Mouse (Mus musculus) liver, embryonic 12.5 days (tissue): ENCODE results near the gene Zdhhc3. TPM values are rescaled to one million over a fixed set of nuclear protein-coding genes. Genes with fewer than 3 reads are reported as not detected.

ENCODE experiments used
- ATAC-seq: fragments of 200-750 bp; cut with Nextera tagmentation; 2 replicates; pipeline ENCODE4 v1.8.0; 2017; ENCODE audit warnings: moderate number of reproducible peaks, mild to moderate bottlenecking, moderate library complexity
- H3K27ac ChIP-seq: fragments of 300-500 bp; sonication (generic); 2 replicates; pipeline ENCODE4 v1.5.1; 2016; ENCODE audit warnings: mild to moderate bottlenecking
- H3K27me3 ChIP-seq: fragments of 300-500 bp; sonication (generic); replicated peaks from 2 replicates; pipeline ENCODE4 v1.6.1; 2016; ENCODE audit warnings: mild to moderate bottlenecking, moderate library complexity
- H3K36me3 ChIP-seq: fragments of 300-500 bp; sonication (generic); 2 replicates; pipeline ENCODE4 v1.6.1; 2016; ENCODE audit warnings: mild to moderate bottlenecking, moderate library complexity
- H3K4me1 ChIP-seq: fragments of 300-500 bp; sonication (generic); 2 replicates; pipeline ENCODE4 v1.6.1; 2016
- H3K4me2 ChIP-seq: fragments of 300-500 bp; sonication (generic); 2 replicates; pipeline ENCODE4 v1.6.1; 2016; ENCODE audit warnings: mild to moderate bottlenecking, moderate library complexity
- H3K4me3 ChIP-seq: fragments of 300-500 bp; sonication (generic); 2 replicates; pipeline ENCODE4 v1.5.1; 2016; ENCODE audit warnings: mild to moderate bottlenecking, moderate library complexity
- H3K9ac ChIP-seq: fragments of 300-500 bp; sonication (generic); 2 replicates; pipeline ENCODE4 v1.6.1; 2016; ENCODE audit warnings: mild to moderate bottlenecking, moderate library complexity
- H3K9me3 ChIP-seq: fragments of 300-500 bp; sonication (generic); replicated peaks from 2 replicates; pipeline ENCODE4 v1.6.1; 2016; ENCODE audit warnings: mild to moderate bottlenecking, moderate library complexity
- WGBS: fragments of 180-500 bp; shearing (Covaris S2); methylation state at CpG from one replicate; pipeline ENCODE4 v1.1.7; 2016; ENCODE audit not compliant: insufficient replicate concordance; 5-methylcytosine and 5-hydroxymethylcytosine counted together
- polyA plus RNA-seq: library from polyadenylated mRNA; unstranded; fragments of >200 nt; fragmentation: Nextera tagmentation; extraction: Ambion mirVana; gene quantifications from 2 replicates; pipeline ENCODE4 v1.2.1, GENCODE M21; 2016

The Zdhhc3 gene
- polyA plus RNA-seq, result 51.2 and 52.1 TPM in 2 replicates

DNA sequence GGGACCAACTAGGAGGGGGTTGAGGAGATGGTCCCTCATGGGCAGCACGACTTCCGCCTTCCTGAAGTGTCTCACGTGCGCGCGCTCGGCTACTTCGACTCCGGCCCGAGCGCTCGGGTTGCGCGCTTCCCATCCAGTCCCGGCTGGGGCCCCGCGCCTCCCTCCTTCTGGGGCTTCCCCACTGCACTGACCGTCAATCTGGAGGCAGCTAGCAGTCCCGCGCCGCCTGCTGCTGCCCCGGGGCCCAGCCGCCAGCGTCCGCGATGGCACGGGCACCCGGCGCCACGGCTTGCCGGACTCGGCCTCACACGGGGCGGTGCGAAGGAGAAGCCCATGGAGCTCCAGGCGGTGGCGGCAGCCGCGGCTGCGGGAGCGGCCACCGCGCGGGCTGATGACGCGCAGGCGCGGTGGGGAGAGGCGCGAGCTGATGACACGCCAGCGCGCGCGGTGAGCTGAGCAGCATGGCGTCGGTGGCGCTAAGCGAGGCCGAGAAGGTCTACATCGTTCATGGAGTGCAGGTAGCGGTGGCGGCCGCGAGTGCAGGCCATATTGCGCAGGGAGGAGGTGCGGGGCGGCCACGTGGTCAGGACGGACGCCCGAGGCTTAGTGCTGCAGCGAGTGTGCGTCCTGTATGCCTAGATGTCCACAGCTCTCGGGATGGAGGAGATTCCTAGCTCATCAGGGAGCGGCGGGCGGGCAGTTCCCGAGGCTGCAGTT is at the start of gene Zdhhc3, which contains the start of gene Exosc7:
Gene Zdhhc3, minus strand, starts transcription at position 401 of the 717 bp plus-strand sequence.
Gene Exosc7, plus strand, starts transcription at position 411 of the 717 bp plus-strand sequence.
- Histone ChIP-seq H3K9ac (peak within 1 kb of the TSS; percentile 92), H3K36me3 (peaks cover 37% of the 10 kb centered on the region), H3K4me3 (peak within 1 kb of the TSS; percentile 84), H3K4me1 (peaks cover 46% of the 10 kb centered on the region), H3K27ac (peak within 1 kb of the TSS; percentile 92), H3K27me3 (no peaks in the 10 kb centered on the region), H3K9me3 (no peaks in the 10 kb centered on the region), H3K4me2 (peak within 1 kb of the TSS; percentile 90)
- WGBS, result under 1% methylated on average over 74 of the region's 79 CpGs
- ATAC-seq, result peak; percentile 93

GRCm38 (mm10) chr9:123161792-123162191 is 48.8 kb upstream of the Zdhhc3 start:
- no peak overlapping the region for H3K4me2 ChIP-seq
- no peak for ATAC-seq
- no peaks in the 10 kb centered on the region; the same call in 1 of the 2 replicates for H3K27me3 ChIP-seq
- WGBS, result 56% methylated on average over 2 of the region's 2 CpGs
- peaks cover 4% of the 10 kb centered on the region for H3K4me1 ChIP-seq
- no peak overlapping the region for H3K9ac ChIP-seq
- no peak overlapping the region for H3K4me3 ChIP-seq
- H3K27ac ChIP-seq, result no peak overlapping the region
- H3K36me3 ChIP-seq, result no peaks in the 10 kb centered on the region
- H3K9me3 ChIP-seq, result no peaks in the 10 kb centered on the region

DNA sequence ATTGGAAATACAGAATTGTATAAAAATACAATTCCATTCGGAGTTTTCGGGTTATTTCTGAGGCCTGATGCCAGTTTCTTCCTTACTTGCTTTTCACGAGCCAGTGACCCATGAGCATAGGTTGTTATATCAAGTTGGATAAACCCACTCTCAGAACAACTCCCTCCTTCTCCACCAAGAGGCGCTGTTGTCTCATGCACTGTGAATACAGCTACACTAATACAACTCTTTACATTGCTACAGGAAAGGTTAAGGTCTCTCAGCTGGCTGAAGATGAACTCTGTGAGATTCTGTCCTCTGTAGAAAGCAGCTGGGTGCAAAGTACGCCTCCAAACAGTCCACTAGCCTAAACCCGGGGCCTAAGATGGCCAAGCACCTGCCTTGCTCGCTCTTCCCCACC is 46.3 kb upstream of the Zdhhc3 start:
- Histone ChIP-seq H3K4me2 (no peak overlapping the region), H3K27ac (no peak overlapping the region), H3K36me3 (no peaks in the 10 kb centered on the region), H3K9ac (no peak overlapping the region), H3K27me3 (no peaks in the 10 kb centered on the region; the same call in 1 of the 2 replicates), H3K4me1 (peaks cover 6% of the 10 kb centered on the region), H3K4me3 (no peak overlapping the region), H3K9me3 (no peaks in the 10 kb centered on the region)
- peak; percentile 18; the same call in 1 of the 2 replicates for ATAC-seq
- 45% methylated on average over 7 of the region's 7 CpGs for WGBS

DNA sequence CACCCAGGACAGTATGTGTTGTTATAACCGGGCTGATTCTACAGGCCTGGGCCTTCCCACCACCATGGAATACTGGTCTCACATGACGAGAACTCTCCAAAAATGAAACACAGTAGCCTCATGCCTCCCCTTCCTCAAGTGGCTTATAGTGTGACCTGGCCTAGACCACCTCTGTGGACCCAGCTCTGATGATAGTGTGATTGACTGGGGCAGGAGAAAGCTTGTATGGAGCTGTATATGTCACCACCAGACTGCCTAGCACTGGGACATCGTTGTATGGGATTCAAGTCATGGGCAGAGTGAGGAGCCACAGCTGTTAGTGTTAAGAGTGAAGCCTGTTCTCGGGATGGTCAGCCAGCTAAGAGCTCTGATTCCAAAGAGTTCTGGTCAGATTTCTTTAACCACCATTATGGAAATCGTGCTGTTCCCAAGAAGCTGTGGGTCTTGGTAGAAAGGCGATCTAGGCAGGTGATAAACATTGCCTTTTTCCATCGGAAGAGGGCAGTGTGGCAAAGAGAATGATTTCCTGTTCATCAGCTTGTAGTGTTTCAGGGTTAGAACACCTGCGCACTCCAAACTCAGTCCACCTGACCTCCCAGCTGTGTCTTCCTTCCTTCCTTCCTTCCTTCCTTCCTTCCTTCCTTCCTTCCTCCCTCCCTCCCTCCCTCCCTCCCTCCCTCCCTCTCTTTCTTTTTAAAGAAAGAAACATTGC is 45.3 kb upstream of the Zdhhc3 start:
- H3K4me2 ChIP-seq, result no peak overlapping the region
- H3K4me3 ChIP-seq, result no peak overlapping the region
- no peaks in the 10 kb centered on the region for H3K36me3 ChIP-seq
- H3K9ac ChIP-seq, result no peak overlapping the region
- no peak for ATAC-seq
- H3K27ac ChIP-seq, result no peak overlapping the region
- peaks cover 6% of the 10 kb centered on the region for H3K4me1 ChIP-seq
- 43% methylated on average over 8 of the region's 8 CpGs for WGBS
- H3K9me3 ChIP-seq, result no peaks in the 10 kb centered on the region
- H3K27me3 ChIP-seq, result no peaks in the 10 kb centered on the region; the same call in 1 of the 2 replicates

- Histone ChIP-seq H3K27me3 (no peaks in the 10 kb centered on the region; the same call in 1 of the 2 replicates), H3K4me1 (peaks cover 6% of the 10 kb centered on the region), H3K27ac (no peak overlapping the region), H3K36me3 (no peaks in the 10 kb centered on the region), H3K4me3 (no peak overlapping the region), H3K9ac (no peak overlapping the region), H3K4me2 (no peak overlapping the region), H3K9me3 (no peaks in the 10 kb centered on the region)
- ATAC-seq, result no peak
Observed at GRCm38 (mm10) chr9:123157699-123158098, 44.7 kb upstream of the Zdhhc3 start.

DNA sequence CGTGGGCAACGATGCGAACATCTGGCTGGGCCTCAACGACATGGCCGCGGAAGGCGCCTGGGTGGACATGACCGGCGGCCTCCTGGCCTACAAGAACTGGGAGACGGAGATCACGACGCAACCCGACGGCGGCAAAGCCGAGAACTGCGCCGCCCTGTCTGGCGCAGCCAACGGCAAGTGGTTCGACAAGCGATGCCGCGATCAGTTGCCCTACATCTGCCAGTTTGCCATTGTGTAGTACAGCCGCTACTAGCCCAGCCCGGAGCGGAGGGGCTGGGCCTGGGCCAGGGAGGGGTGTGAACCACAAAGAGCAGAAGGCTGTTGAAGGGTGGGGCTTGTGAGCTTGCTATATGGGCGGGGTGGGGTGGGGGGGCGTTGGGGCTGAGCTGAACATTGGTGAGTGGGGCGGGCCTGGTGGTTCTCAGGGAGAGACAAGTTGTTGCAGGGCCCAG is 43.9 kb upstream of the Zdhhc3 start:
- H3K36me3 ChIP-seq, result no peaks in the 10 kb centered on the region
- H3K9me3 ChIP-seq, result no peaks in the 10 kb centered on the region
- H3K9ac ChIP-seq, result no peak overlapping the region
- H3K27ac ChIP-seq, result no peak overlapping the region
- H3K4me1 ChIP-seq, result peaks cover 9% of the 10 kb centered on the region
- H3K27me3 ChIP-seq, result no peaks in the 10 kb centered on the region; the same call in 1 of the 2 replicates
- 41% methylated on average over 30 of the region's 30 CpGs for WGBS
- H3K4me3 ChIP-seq, result 0 out of 2 replicates have a peak overlapping the region, but pooled peaks have one; percentile 12
- peak; percentile 61; the same call in 1 of the 2 replicates for ATAC-seq
- H3K4me2 ChIP-seq, result peak overlapping the region; percentile 53

- 70% methylated on average over 2 of the region's 2 CpGs for WGBS
- Histone ChIP-seq H3K36me3 (no peaks in the 10 kb centered on the region), H3K9ac (no peak overlapping the region), H3K4me2 (no peak overlapping the region), H3K4me3 (no peak overlapping the region), H3K27ac (no peak overlapping the region), H3K4me1 (peaks cover 9% of the 10 kb centered on the region), H3K27me3 (no peaks in the 10 kb centered on the region; the same call in 1 of the 2 replicates), H3K9me3 (no peaks in the 10 kb centered on the region)
- no peak for ATAC-seq
Observed at GRCm38 (mm10) chr9:123153121-123153520, 40.1 kb upstream of the Zdhhc3 start.

DNA sequence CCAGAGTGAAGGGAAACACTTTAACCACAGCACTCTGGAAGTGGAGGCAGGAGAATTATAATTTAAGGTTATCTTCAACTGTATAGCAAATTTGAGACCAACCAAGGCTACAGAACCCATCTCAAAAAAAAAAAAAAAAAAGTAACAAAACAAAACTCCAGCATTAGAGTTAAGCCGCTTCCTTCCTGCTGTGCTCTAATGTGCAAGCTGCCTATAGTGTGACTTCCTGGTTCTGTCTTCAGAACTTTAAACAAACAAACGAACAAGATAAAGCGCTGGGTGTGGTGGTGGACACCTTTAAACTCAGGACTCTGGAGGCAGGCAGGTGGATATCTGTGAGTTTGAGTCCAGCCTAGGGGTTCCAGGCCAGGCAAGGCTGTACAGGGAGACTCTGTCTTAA is 39.0 kb upstream of the Zdhhc3 start:
- Histone ChIP-seq H3K4me2 (no peak overlapping the region), H3K9me3 (no peaks in the 10 kb centered on the region), H3K36me3 (no peaks in the 10 kb centered on the region), H3K4me1 (peaks cover 7% of the 10 kb centered on the region), H3K27me3 (no peaks in the 10 kb centered on the region; the same call in 1 of the 2 replicates), H3K9ac (no peak overlapping the region), H3K4me3 (no peak overlapping the region), H3K27ac (no peak overlapping the region)
- 34% methylated on average over 3 of the region's 3 CpGs for WGBS
- no peak for ATAC-seq

- 27% methylated on average over 1 of the region's 1 CpGs for WGBS
- Histone ChIP-seq H3K36me3 (no peaks in the 10 kb centered on the region), H3K27ac (no peak overlapping the region), H3K9ac (no peak overlapping the region), H3K4me3 (no peak overlapping the region), H3K9me3 (no peaks in the 10 kb centered on the region), H3K4me1 (0 out of 2 replicates have a peak, but pooled peaks cover 3% of the 10 kb centered on the region), H3K27me3 (no peaks in the 10 kb centered on the region), H3K4me2 (no peak overlapping the region)
- no peak for ATAC-seq
Observed at GRCm38 (mm10) chr9:123151561-123151960, 38.6 kb upstream of the Zdhhc3 start.

DNA sequence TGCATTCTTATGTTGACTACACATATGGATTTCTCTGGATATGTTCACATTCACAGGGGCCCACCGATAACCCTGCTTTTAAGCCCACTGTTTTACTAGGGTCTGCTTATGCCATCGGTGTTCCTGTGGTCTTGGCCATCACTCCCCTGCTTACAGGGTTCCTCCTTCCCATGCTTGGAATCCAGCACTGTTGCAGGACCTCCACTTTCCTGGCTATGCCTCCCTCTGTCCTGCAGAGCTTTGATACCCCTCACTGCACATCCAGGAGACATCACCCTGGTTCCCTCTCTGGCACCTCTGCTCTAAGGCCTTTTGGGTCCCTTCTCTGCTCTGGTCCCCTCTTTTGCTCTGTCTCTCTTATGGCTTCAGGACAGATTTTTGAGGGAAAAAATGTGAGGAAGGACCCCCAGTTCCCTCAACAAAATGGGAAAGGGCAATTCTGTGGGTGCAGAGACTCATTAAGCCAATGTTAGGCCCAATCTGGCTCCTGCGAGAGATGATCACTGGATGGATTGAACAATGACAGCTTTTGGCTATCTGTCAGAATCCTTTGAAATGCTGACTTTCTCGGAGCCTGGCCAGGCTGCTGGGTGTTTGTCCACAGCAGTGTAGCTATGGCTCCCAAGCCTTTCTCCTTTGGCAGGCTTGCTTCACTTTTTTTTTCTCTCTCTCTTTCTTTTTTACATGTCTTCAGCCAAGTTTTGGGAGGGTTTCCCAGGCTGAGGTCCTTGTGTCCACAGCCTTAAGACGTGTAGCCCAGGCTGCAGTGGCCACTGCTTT is 37.4 kb upstream of the Zdhhc3 start, which contains the start of gene Clec3b:
Gene Clec3b, plus strand, starts transcription at position 706 of the 780 bp plus-strand sequence.
- no peak within 1 kb of the TSS for H3K4me2 ChIP-seq
- no peak within 1 kb of the TSS for H3K4me3 ChIP-seq

DNA sequence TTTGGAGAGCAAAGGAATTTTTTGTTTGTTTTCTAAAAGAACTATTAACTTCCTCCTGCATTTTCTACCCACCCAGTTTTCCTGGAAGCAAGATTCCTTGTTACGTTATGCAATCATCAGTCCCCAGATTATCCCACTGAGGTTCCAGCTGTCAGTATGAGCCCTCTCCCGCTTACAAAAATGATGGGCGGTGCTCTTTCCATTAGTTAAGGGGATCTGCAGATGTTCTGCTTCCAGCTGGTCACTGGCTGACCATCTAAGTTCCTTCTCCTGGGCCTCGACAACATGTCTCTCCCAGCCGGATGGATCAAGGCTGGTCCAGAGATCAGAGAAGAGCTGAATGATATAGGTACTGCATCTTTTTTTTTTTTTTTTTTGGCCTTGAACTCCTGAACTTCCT is 35.4 kb upstream of the Zdhhc3 start:
- Histone ChIP-seq H3K36me3 (peaks cover 16% of the 10 kb centered on the region), H3K4me1 (0 out of 2 replicates have a peak, but pooled peaks cover 3% of the 10 kb centered on the region), H3K9ac (no peak overlapping the region), H3K9me3 (peaks cover 15% of the 10 kb centered on the region), H3K27me3 (no peaks in the 10 kb centered on the region), H3K4me3 (no peak overlapping the region), H3K27ac (no peak overlapping the region), H3K4me2 (no peak overlapping the region)
- no peak for ATAC-seq
- 73% methylated on average over 5 of the region's 5 CpGs for WGBS

More for the DNA sequence above, 37.4 kb upstream of the Zdhhc3 start, which contains the start of gene Clec3b:
- Histone ChIP-seq H3K27ac (no peak within 1 kb of the TSS), H3K36me3 (peaks cover 5% of the 10 kb centered on the region; the same call in 1 of the 2 replicates), H3K9me3 (peaks cover 5% of the 10 kb centered on the region), H3K27me3 (no peaks in the 10 kb centered on the region), H3K9ac (no peak within 1 kb of the TSS), H3K4me1 (0 out of 2 replicates have a peak, but pooled peaks cover 3% of the 10 kb centered on the region)
- ATAC-seq, result no peak
- 69% methylated on average over 5 of the region's 5 CpGs for WGBS
